Mouse (Mus musculus): Measurements from ENCODE around the gene Rnase10.
"Not testable (repeated sequence)": the region's sequence is repeated elsewhere in the genome, so short reads cannot be mapped to it uniquely, and the experiment has no call there.

The Rnase10 gene

DNA sequence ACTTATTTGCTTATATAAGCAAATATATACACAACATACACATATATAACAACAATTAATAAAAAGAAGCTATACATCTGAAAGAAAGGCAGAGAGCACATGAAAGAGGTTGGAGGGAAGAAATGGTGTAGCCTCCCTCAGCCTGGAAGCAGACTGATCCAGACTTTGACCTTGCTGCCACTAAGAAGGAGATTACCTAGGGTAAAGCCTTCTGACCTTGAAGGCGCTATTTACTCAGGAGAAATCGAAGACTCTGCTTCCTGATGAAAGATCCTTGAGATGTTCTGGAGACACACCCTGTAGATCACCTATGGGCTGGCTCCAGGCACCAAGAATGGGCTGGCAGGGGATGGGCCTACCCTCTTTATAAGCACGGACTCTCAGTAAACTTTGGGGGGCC lies 7.2 kb downstream of the Rnase10 start:
- DNase-seq = not testable (repeated sequence)

DNA sequence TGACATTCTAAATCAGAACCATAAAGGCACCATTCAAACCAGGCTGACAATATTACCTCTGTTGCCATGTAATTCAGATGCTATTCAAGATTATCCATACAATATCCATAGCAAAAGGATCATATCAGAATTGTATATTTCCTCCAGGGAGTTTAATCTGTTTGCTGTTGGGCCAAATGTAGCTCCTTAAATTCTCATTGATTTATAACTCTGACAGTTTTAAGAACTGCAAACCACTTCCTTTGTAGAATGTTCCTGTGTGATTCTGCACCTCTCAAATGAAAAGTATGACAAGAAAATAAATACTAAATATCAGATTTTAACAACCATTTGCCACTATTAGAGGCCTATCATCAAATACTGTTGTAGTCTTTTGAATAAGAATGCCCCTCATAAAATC lies 8.2 kb downstream of the Rnase10 start:
- DNase-seq = no peak

DNA sequence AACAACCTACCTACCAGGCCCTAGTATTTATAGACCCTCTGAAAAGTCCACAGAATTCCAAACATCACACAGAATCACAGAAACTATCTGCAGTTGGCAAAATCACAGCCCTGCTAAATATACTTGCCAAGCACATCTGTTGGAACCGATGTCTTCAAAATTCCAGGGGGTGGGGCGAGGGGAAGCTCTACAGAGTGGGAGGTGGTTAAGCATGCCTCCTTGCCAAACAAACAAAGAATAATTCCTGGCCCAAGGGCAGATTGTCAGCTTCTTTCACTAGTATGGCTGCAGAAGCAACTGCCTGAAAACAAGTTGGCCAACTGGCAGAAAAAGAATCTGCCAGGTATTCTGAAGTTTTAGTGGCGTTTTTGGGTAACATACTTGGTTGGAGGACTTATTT lies 9.7 kb downstream of the Rnase10 start:
- no peak for DNase-seq

- no peak for DNase-seq
These were observed 15.9 kb downstream of the Rnase10 start for GRCm38 (mm10) chr14:51023457-51023856.

DNA sequence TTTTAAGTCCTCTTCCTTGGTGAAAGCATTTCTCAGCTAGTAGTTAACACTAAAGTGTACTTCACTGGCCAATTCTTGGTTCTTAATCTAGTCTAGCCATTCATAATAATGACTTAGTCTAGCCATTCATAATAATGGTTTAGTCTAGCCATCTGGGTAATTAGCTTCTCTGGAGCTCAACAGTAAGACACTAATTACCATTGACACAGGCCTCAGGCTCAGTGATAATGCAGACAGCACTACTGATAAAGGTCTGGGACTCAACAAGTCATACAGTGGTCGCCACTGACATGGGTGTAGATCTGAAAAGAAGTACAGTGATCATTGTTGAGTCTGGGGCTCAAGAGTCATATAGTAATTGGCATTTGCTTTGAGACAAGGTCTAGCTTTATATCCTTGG lies 17.3 kb downstream of the Rnase10 start:
- no peak for DNase-seq

GRCm38 (mm10) chr14:51026391-51027133 lies 19.0 kb downstream of the Rnase10 start:
- DNase-seq = peak; percentile 47

DNA sequence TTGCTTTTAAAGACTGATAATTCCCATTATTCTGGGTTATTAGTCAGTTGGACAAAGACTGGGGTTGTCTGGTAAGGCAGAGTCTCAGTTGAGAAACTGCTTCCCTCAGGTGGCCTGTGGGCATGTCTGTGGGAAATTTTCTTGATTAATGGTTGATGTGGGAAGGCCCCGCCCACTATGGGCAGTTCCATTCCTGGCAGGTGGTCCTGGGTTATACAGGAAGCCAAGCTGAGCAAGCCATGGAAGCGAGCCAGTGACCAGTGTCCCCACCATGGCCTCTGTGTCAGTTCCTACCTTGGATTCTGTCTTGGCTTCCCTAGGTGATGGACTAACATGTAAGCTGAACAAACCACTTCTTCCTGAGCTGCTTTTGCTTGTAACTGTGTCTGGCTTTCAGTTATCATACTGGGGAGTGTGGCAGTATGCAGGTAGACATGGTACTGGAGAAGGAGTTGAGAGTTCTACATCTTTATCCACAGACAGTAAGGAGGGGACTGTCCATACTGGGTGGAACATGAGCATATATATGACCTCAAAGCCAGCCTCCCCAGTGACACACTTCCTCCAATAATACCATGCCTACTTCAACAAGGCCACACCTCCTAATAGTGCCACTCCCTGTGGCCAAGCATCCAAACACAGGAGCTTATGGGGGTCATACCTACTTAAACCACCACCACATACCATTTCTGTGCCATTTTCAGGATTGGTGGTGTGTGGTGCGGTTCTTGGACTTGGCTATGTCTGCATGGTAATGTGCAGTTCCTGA lies 20.0 kb downstream of the Rnase10 start:
- DNase-seq = no peak

DNA sequence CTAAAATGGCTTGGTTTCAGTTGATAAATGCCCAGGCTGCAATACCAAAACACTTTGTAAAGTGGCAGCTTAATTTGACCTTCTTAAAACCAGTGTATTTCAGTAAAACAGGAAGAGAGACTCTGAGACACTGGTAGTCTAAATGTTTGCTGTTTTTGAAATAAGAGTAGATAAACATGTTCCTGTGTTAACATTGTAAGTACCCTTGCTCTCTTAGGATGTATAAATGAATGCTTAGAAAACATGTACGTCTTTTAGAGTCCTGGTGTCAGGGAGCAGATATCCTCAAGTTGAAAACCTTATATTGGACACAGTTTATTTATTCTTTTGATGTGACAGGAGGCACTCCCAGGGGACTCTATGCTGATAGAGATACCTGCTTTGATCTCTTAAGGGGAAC lies 27.7 kb downstream of the Rnase10 start:
- DNase-seq = no peak

- DNase-seq = no peak
These were observed 28.7 kb downstream of the Rnase10 start for GRCm38 (mm10) chr14:51036214-51036613.

DNA sequence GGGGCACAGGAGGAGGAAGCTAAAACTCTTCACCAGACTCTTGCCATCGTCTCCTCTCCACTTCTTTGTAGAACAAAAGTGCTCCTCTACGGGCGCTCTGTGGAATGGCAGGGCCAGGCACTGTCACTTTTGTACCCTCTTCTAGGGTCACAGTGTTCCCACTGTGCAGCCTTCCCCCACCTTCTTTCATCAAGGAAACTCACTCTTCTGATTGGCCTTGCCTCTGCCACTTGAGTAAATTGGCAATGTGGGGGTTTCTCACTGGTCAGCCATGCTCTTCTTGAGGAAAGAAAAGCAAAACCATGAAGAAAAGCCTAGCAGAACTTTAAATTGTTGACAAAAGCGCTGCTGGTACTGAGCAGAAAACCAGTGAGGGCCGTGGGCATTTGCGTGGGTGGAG lies 34.2 kb downstream of the Rnase10 start, which contains the start of gene Rnase9:
Gene Rnase9 (minus strand): TSS at position 101 of the 400 bp plus-strand sequence.
- no peak for DNase-seq

DNA sequence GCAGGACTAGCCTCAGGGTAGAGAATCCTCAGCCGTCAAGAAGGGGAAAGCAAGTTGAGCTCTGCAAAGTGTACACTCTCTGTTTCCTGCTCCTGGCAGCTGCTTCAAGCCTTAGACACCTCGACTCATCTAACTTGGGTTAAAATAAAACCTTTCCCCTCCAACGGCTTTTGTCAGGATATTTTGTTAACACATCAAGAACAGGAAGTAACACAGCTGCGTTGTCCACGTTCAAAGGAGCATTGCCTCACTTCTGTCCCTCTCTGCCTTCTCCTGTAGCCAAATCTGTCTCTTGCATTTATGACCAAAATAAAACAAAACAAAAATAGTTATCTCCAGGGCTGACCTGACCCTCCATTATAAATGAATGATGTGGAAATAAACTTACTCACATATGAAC lies 40.3 kb downstream of the Rnase10 start:
- DNase-seq = no peak

GRCm38 (mm10) chr14:51050063-51050462 lies 42.5 kb downstream of the Rnase10 start, which contains the start of gene Rnase11:
TSS of gene Rnase11 (minus strand) at chr14:51050163.
- DNase-seq = no peak

GRCm38 (mm10) chr14:51051941-51052340 lies 44.4 kb downstream of the Rnase10 start:
- no peak for DNase-seq

- no peak for DNase-seq
These were observed 45.6 kb downstream of the Rnase10 start for GRCm38 (mm10) chr14:51053176-51053575.

DNA sequence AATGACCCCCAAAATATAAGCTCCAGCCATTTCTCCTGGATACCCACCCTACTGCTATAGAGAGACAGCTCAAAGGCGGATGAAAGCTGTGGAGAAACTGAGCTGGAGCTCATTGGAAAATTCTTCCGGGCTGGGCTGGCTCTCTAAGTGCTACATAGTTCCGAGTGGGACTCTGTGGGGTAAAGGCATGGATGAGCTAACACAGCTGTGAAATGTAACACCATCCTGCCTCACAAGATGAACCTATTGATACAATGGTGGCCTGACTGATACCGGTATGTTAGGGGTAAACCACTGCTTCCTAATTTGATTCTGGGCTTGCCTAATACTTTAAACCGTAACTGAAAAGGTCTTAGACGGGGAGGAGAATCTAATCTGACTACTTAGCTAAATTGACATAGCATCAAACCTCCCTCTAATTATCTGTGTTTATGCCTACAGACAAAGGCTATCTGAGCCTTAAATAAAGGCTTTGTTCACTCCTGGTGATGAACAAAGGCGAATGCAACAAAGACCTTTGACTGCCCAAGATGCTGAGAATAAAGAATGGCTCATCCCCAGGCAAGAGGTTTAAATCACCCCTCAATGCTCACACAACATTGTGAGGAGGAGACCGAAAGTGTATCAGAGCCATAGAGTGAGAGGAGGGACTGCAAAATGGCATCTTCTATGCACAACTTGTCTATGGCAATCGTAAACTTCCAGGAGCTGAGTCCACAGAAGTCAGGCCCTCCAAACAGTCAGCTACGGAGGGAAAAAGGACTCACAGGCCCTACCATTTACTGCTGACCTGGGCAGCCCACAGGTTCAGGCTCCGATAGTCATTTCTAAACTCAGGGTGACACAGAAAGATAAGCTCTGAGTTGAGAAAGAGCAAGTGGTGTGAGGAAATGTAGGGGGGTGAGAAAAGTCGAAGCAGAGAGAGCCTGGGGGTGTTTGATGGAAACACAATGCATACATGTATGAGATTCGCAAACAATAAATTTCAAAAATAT lies 47.0 kb downstream of the Rnase10 start:
- DNase-seq = no peak

GRCm38 (mm10) chr14:51057401-51057831 lies 49.9 kb downstream of the Rnase10 start, which contains the start of gene Rnase12:
TSS of gene Rnase12 (minus strand) at chr14:51057661.
- no peak for DNase-seq
